Mouse (Mus musculus) retina, adult 2 months (tissue): ENCODE results near the gene Rbbp8nl.

ENCODE experiments used
- DNase-seq: peaks from one replicate; pipeline ENCODE4 v3.0.0-alpha.2; 2012; ENCODE audit warnings: low read depth, low spot score

The Rbbp8nl gene

GRCm38 (mm10) chr2:180229129-180229528 lies 60.5 kb downstream of the Rbbp8nl start:
- DNase-seq, result no peak

GRCm38 (mm10) chr2:180228592-180228991 lies 61.1 kb downstream of the Rbbp8nl start:
- no peak for DNase-seq

- DNase-seq, result no peak
Measured at GRCm38 (mm10) chr2:180228060-180228458, 61.6 kb downstream of the Rbbp8nl start.
